Mouse (Mus musculus) macrophage (primary cell): ENCODE results near the gene Ifitm2. TPM values are rescaled to one million over a fixed set of nuclear protein-coding genes. Genes with fewer than 3 reads are reported as not detected.
"Not testable (repeated sequence)": the region's sequence is repeated elsewhere in the genome, so short reads cannot be mapped to it uniquely, and the experiment has no call there.

ENCODE experiments used
- H3K27ac ChIP-seq: fragments of 350-480 bp; formaldehyde crosslinking; 2 replicates; pipeline ENCODE4 v1.9.0; 2021
- H3K36me3 ChIP-seq: fragments of 350-480 bp; formaldehyde crosslinking; 2 replicates; pipeline ENCODE4 v1.9.0; 2021; ENCODE audit errors: inconsistent target
- H3K4me3 ChIP-seq: fragments of 350-480 bp; formaldehyde crosslinking; 2 replicates; pipeline ENCODE4 v1.9.0; 2021; ENCODE audit errors: inconsistent target
- H3K79me2 ChIP-seq: fragments of 350-480 bp; formaldehyde crosslinking; 2 replicates; pipeline ENCODE4 v1.9.0; 2021; ENCODE audit errors: inconsistent target
- WGBS: methylation state at CpG from one replicate; pipeline ENCODE4 v1.1.7; 2026; ENCODE audit warnings: inconsistent platforms; ENCODE audit not compliant: missing documents; 5-methylcytosine and 5-hydroxymethylcytosine counted together
- polyA plus RNA-seq: library from polyadenylated mRNA; stranded (reverse); fragments of 250-400 nt; gene quantifications from 3 replicates; pipeline ENCODE4 v1.2.4, GENCODE M21; 2018; ENCODE audit warnings: inconsistent platforms

Ifitm2 gene
- polyA plus RNA-seq, 1 experiment from 2014 or later = 749 TPM

DNA sequence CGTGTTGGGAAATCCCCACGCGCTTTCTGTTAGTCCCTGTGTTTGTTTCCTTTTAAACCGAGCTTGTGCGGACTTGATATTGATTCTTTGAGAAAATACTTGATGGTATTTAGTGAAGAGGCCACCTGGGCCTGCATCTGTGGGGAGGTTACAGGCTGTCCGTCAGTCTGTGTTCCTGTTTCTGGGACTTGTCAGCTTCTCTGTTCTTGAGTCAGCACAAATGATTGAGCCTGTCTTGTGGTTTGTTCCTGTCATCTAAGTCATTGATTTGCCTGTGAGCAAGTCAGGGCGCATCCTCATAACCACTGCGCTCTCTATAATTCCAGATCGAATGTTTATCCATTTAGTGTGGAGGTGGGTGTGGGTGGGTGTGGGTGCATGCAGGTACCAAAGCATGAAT lies 20.9 kb upstream of the Ifitm2 start:
- 76% methylated on average over 8 of the region's 9 CpGs for WGBS
- H3K4me3 ChIP-seq, H3K27ac ChIP-seq, H3K36me3 ChIP-seq, H3K79me2 ChIP-seq: not testable (repeated sequence)

DNA sequence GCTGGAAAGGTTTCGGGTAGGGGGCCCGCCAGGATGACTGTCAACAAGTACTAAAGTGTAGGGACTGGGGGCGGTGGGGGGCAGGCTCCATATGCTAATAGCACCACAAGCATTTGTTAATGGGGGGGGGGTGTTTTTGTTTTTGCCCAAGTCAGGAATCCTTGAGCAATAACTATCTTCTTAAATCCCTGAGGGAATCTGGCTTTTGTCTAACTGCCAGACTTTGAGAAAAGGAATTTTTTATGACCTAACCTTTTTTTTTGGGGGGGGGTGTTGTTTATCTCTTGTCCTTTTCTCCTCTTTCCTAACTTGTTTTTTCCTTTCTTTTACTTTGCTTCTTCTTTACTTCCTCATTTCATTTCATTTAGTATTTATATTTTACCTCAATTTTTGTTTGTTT lies 19.7 kb upstream of the Ifitm2 start:
- Histone ChIP-seq H3K36me3 (no peaks in the 10 kb centered on the region), H3K4me3 (no peak overlapping the region), H3K79me2 (no peaks in the 10 kb centered on the region), H3K27ac (no peak overlapping the region)
- 83% methylated on average over 3 of the region's 3 CpGs for WGBS

DNA sequence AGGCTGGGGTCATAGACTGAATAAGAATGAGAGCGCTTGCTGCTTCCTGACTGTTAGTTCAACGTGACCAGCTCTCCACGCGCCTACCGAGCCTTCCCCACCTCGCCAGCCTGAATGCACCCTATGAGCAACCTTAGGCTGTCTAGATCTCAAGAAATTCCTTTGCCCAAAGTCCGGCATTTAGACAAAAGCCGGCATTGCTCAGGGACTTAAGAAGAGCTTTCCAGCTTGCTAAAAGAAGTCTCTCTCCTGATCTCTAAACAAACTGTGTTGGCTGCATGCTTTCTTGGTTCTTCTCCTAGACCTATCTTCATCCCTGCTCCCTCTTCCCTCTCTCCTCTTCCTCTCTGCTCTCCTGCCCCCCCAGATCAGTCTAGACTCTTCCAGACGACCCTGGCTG lies 19.2 kb upstream of the Ifitm2 start:
- H3K27ac ChIP-seq = no peak overlapping the region
- H3K4me3 ChIP-seq = no peak overlapping the region
- WGBS = 45% methylated on average over 9 of the region's 9 CpGs
- H3K79me2 ChIP-seq = no peaks in the 10 kb centered on the region
- H3K36me3 ChIP-seq = no peaks in the 10 kb centered on the region

DNA sequence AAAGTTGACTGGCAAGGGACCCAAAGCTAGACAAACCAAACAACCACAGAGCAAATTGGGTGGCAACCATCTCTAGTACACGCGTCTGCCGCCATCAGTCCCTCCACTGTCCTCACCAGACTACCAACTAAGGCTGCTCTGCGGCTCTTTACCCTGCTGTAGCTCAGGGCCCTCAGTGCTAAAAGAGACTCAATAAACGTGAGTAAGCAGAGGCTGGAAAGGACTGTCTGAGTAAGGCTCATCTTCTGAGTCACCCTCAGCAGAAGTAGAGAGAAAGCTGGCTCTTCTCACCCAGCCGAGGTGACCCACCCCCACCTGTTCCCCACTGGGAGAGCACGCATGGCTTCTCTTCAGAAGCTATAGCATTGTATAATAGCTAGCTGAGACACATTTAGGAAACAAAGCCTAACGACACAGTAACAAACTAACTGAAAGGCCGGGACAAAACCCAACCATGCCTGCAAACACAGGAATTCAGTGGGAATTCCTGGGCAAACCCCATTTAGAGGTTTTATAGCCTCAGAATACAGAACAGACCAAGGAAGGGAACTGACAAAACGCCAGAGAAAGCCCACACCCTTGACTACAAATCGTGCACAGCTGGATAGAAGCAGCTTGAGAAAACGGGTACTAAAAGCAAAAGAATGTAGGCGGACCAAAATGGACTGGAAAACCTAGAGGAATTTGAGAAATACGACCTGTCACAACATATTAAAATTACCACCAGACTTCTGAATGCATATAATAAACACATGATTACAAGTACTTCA lies 17.8 kb upstream of the Ifitm2 start:
- H3K27ac ChIP-seq = no peak overlapping the region
- no peaks in the 10 kb centered on the region for H3K79me2 ChIP-seq
- H3K4me3 ChIP-seq = no peak overlapping the region
- H3K36me3 ChIP-seq = no peaks in the 10 kb centered on the region
- WGBS = 72% methylated on average over 14 of the region's 14 CpGs

DNA sequence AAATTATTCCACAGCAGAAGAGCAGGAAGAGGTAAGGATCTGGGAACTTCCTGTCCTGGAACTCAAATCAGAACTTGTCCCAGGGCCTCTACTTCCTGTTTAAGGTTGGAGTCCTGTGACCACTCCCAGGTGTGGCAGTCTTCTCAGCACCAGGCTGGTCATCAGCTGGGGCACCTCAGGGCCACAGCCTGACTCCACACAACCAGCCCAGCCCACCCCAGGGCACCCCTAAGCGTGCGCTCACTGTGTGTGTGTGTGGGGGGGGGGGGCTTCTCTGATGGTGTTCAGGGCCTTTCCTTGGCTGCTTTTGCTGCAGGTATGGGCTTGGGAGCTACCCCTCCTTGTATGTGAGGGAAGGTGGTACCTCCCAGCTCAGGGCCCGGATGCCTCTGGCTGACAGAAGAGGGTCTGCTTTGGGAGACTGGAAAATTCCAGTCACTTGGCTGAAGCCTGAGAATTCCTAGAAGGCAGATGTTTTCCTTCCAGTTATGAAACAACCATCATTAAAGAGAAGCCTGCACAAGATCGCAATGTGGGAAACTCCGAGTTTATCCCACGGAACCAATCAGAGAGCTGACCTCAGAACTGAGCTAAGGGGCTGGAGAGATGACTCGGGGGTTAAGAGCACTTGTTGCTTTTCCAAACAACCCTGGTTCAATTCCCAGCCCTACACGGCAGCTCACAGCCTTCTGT lies 15.8 kb upstream of the Ifitm2 start:
- H3K27ac ChIP-seq = no peak overlapping the region
- WGBS = 95% methylated on average over 8 of the region's 8 CpGs
- H3K4me3 ChIP-seq = no peak overlapping the region
- H3K36me3 ChIP-seq = no peaks in the 10 kb centered on the region
- H3K79me2 ChIP-seq = no peaks in the 10 kb centered on the region

DNA sequence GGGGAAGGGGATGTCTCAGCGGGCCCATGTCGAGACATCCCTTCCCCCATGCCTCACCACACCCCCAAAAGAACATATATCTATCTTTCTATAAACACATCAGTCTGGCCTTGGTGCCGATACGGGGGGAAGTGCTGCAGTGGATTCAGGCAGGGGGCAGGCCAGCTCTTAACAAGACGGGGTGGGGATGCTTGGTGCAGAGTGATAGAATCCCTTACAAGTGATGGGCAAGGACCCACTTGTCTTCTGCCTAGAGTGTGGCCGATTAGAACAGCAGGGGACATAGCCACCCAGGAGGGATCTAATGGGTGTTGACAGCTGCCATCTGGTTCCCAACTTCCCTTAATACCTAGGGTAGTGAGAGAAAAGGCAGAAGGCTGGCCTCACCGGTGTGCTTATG lies 15.1 kb upstream of the Ifitm2 start:
- no peaks in the 10 kb centered on the region for H3K36me3 ChIP-seq
- WGBS = 52% methylated on average over 7 of the region's 7 CpGs
- H3K4me3 ChIP-seq = no peak overlapping the region
- H3K27ac ChIP-seq = no peak overlapping the region
- no peaks in the 10 kb centered on the region for H3K79me2 ChIP-seq

DNA sequence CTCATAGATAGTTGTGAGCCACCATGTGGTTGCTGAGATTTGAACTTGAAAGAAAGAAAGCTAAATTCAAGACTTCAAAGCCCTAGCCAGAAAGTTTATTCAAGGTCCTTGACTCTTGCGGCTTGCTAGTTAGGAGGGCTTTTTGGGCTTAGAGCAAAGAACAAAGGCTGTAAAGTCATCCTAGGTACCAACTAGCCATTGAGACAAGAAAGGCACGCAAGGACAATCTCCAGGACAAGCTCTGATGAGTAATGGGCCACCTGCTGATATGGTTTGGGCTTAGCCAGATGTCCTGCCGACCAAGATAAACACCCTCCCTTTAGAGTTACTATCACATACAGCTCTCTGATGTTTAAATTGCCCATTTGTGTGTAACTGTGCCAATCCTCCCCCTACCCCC lies 12.9 kb upstream of the Ifitm2 start:
- WGBS = 54% methylated on average over 3 of the region's 3 CpGs
- not testable (repeated sequence) for H3K4me3 ChIP-seq, H3K27ac ChIP-seq, H3K36me3 ChIP-seq, H3K79me2 ChIP-seq

DNA sequence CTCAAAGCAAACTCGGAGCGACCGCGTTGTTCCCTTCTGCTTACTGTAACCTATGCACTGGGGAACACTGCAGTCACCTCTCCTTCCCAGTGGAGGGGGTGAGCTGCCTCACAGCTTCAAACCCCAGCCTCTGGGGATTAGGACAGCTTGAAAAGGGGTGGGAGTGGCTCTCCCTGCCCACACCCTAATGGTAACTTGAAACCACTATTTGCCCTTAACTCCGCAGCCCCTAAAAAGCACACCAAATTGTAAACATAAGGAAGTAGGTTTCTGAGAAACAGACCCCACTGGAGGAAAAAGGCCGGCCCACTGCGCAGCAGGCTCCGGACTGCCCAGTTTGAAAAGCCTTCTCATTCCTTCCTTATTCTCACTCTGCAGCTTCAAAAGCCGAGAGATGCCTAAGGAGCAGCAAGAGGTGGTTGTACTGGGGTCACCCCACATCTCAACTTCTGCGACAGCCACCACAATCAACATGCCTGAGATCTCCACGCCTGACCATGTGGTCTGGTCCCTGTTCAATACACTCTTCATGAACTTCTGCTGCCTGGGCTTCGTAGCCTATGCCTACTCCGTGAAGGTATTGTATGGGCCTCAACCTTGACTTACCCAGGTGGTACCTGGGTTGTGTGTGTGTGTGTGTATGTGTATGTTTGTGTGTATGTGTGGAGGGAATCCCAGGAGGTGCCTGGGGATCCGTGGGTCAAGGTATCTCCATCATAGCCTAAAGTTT lies 12.2 kb upstream of the Ifitm2 start:
- Histone ChIP-seq H3K36me3 (no peaks in the 10 kb centered on the region), H3K79me2 (no peaks in the 10 kb centered on the region), H3K4me3 (no peak overlapping the region), H3K27ac (no peak overlapping the region)
- WGBS = 28% methylated on average over 11 of the region's 14 CpGs

DNA sequence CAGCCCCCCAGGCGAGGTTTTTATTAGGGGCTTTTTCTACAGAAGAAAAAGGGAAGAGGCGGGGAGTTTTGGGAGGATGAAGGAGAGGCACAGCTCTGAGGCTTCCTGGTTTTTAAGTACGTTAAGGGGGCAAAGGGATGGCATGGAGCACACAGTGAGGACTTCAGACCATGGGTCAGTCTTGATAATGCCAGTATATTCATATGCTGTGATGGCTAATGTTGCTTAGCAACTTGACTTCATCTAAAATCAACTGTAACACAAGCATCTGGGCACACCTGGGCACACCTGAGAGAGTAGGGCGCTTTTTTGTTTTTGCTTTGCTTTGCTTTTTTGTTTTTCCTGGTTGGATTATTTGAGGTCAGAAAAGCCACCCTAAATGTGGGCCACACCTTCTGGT lies 11.1 kb upstream of the Ifitm2 start, which contains the start of gene Ifitm1:
Gene Ifitm1, plus strand, starts transcription at position 301 of the 400 bp plus-strand sequence.
- no peak within 1 kb of the TSS for H3K27ac ChIP-seq
- H3K4me3 ChIP-seq = no peak within 1 kb of the TSS
- WGBS = 87% methylated on average over 4 of the region's 4 CpGs
- no peaks in the 10 kb centered on the region for H3K79me2 ChIP-seq
- H3K36me3 ChIP-seq = no peaks in the 10 kb centered on the region

DNA sequence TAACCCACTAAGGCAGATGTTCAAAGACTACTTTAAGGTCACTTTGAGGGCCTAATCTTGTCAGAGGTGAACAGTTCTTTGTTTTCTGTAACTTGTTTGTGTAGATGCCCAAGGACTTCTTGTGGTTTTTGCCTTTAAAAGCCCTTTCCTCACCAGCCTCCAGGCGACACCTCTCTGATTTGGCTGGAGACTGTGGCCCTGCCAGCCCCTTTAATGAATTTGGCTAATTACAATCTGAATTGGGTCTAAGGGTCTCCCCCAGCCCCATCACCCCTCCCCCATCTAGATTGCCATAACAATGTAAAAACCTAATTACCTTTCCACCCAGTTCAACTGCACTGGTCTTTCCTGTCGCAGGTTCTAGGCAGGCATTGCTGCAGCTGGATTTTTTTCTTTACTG lies 6.9 kb upstream of the Ifitm2 start:
- H3K36me3 ChIP-seq = no peaks in the 10 kb centered on the region
- H3K27ac ChIP-seq = no peak overlapping the region
- WGBS = 95% methylated on average over 2 of the region's 2 CpGs
- no peak overlapping the region for H3K4me3 ChIP-seq
- H3K79me2 ChIP-seq = no peaks in the 10 kb centered on the region

DNA sequence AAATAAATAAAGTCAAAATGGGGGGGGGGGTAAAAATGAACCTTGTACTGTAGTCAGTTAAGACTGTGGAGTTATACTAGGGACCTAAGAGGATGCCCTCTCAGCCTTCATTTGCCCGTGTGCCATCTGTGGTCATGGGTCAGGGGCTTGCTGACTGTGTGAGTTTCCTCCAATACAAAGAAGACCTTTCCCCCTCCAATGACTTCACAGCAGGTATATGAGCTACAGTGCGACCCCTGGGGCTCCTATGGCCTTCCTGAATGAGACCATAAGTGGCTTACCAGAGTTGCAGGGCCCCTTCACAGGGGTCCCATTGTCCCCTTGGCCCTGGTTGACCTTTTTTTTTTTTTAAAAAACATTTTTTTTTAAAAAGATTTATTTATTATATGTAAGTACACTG lies 5.6 kb upstream of the Ifitm2 start:
- H3K79me2 ChIP-seq = no peaks in the 10 kb centered on the region
- no peak overlapping the region for H3K4me3 ChIP-seq
- H3K36me3 ChIP-seq = no peaks in the 10 kb centered on the region
- 94% methylated on average over 2 of the region's 2 CpGs for WGBS
- no peak overlapping the region for H3K27ac ChIP-seq

DNA sequence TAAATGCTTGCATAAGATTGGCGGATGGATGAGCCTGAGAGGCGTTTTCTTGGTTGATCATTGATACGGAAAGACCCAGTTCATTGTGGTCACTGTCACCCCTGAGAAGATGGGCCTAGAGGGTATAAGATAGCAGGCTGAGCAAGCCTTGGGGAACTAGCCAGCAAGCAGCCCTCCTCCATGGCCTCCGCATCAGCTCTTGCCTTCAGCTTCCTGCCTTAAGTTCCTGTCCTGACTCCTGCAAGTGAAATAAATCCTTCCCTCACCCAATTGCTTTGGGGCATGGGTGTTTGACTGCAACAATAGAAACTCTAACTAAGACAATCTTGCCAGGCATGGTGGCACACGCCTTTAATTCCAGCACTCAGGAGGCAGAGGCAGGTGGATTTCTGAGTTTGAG lies 4.2 kb upstream of the Ifitm2 start:
- no peaks in the 10 kb centered on the region for H3K36me3 ChIP-seq
- 88% methylated on average over 5 of the region's 5 CpGs for WGBS
- H3K79me2 ChIP-seq = peaks cover 10% of the 10 kb centered on the region
- H3K4me3 ChIP-seq = no peak overlapping the region
- H3K27ac ChIP-seq = no peak overlapping the region

DNA sequence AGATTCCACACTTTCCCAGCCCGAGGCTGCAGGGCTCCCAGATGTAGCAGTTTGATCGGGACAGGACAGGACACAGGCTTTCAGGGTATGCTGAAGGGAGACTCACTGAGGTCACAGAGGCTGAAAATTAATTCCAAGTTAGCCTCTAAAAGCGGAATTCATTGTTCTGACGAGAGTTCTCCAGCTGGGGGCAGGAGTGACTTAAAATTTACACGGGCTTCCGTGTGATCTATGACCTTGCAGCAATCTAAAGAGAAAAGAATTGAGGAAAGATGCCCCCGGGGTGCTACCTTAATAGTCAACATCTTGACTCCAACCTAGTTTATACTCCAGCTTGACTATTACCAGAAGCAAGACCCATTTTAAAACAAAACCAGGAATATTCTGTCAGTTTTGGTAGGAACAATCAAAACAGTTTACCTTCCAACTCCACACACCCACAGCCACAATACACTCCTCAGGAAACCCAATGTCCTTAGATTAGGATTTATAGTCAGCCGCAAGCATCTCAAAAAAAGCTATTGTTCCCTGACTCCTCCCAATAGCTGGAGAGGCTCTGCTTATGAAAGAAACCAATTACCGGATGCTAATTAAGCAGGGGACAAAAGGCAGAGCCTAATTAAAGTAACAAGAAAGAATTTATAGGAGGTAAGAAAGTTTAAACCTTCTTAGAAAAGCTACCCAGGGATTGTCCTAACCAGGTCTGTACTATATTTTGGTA lies 3.6 kb upstream of the Ifitm2 start:
- Histone ChIP-seq H3K79me2 (peaks cover 17% of the 10 kb centered on the region), H3K36me3 (no peaks in the 10 kb centered on the region), H3K27ac (no peak overlapping the region), H3K4me3 (no peak overlapping the region)
- WGBS = 15% methylated on average over 9 of the region's 9 CpGs

DNA sequence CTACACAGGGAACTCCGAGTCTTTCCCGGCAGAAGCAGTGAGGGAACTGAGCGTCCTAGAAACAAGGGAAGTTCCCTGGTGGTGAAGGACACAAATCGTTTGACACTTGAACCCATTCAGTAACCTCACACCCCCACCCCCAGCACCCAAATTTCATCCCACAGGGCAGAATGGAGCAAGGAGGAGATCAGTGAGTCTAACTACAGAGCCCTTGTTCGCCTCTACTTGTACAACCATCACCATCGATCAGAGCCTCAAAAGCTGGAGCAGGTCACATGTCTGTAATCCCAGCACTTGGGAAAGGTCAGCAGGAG lies 726 bp upstream of the Ifitm2 start:
- WGBS = 49% methylated on average over 6 of the region's 6 CpGs
- H3K27ac ChIP-seq = peak overlapping the region; percentile 94
- H3K36me3 ChIP-seq = no peaks in the 10 kb centered on the region
- H3K79me2 ChIP-seq = peaks cover 35% of the 10 kb centered on the region
- no peak overlapping the region for H3K4me3 ChIP-seq

DNA sequence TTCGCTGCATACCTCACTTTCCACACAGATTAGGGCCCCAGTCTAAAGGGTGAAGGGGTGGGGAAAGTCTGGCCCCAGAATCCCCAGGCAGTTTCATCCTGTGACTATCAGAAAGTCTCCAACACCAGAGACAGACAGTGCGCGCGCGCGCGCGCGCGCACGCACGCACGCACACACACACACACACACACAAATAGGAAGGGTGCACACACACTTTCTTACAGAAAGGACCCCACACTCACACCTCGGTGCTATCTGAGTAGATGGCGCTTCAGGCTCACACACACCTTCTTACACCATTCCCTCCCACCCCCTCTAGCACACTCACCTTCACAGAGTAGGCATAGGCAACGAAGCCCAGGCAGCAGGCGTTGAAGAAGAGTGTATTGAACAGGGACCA lies 445 bp downstream of the Ifitm2 start:
- Histone ChIP-seq H3K79me2 (peaks cover 47% of the 10 kb centered on the region), H3K4me3 (peak overlapping the region; percentile 80), H3K27ac (peak overlapping the region; percentile 94), H3K36me3 (peaks cover 3% of the 10 kb centered on the region)
- WGBS = 0% methylated on average over 17 of the region's 17 CpGs
